Mouse (Mus musculus) stomach, postnatal 0 days (tissue): Measurements from ENCODE around the gene Kcnma1. TPM values are rescaled to one million over a fixed set of nuclear protein-coding genes. Genes with fewer than 3 reads are reported as not detected.

ENCODE experiments used
- ATAC-seq: fragments of 200-750 bp; cut with Nextera tagmentation; 2 replicates; pipeline ENCODE4 v1.8.0; 2017; ENCODE audit not compliant: low FRiP score, low TSS enrichment
- DNase-seq: peaks from one replicate; pipeline ENCODE4 v3.0.0-alpha.2; 2016; ENCODE audit warnings: low spot score
- H3K27ac ChIP-seq: fragments of 300-500 bp; sonication (generic); replicated peaks from 2 replicates; pipeline ENCODE4 v1.5.1; 2014; ENCODE audit warnings: mild to moderate bottlenecking, control low read depth
- H3K27me3 ChIP-seq: fragments of 300-500 bp; sonication (generic); 2 replicates; pipeline ENCODE4 v1.6.1; 2014; ENCODE audit warnings: low read length; ENCODE audit not compliant: control insufficient read depth, insufficient read depth
- H3K36me3 ChIP-seq: fragments of 300-500 bp; sonication (generic); 2 replicates; pipeline ENCODE4 v1.6.1; 2014; ENCODE audit warnings: low read length, mixed read lengths; ENCODE audit not compliant: control insufficient read depth, insufficient read depth
- H3K4me1 ChIP-seq: fragments of 300-500 bp; sonication (generic); replicated peaks from 2 replicates; pipeline ENCODE4 v1.6.1; 2014; ENCODE audit warnings: antibody characterized with exemption; ENCODE audit not compliant: control insufficient read depth, insufficient read depth
- H3K4me2 ChIP-seq: fragments of 300-500 bp; sonication (generic); replicated peaks from 2 replicates; pipeline ENCODE4 v1.6.1; 2014; ENCODE audit warnings: low read depth, mild to moderate bottlenecking, control low read depth, moderate library complexity
- H3K4me3 ChIP-seq: fragments of 300-500 bp; sonication (generic); 2 replicates; pipeline ENCODE4 v1.5.1; 2014; ENCODE audit warnings: low read depth, low read length, control low read depth
- H3K9ac ChIP-seq: fragments of 300-500 bp; sonication (generic); 2 replicates; pipeline ENCODE4 v1.6.1; 2014; ENCODE audit warnings: mild to moderate bottlenecking, low read length, control low read depth, mixed read lengths
- H3K9me3 ChIP-seq: fragments of 300-500 bp; sonication (generic); 2 replicates; pipeline ENCODE4 v1.6.1; 2016; ENCODE audit warnings: low read length; ENCODE audit not compliant: control insufficient read depth
- CTCF ChIP-seq: IDR thresholded peaks from 2 replicates; pipeline ENCODE4 v1.5.1; 2016; ENCODE audit warnings: antibody characterized with exemption, low read depth, mild to moderate bottlenecking, moderate library complexity
- EP300 ChIP-seq: optimal IDR thresholded peaks from 2 replicates; pipeline ENCODE3; 2016; ENCODE audit warnings: antibody characterized with exemption
- WGBS: fragments of 180-500 bp; shearing (Covaris S2); extraction: QIAGEN DNeasy Blood & Tissue Kit; methylation state at CpG from one replicate; pipeline ENCODE4 v1.1.7; 2014; 5-methylcytosine and 5-hydroxymethylcytosine counted together
- polyA plus RNA-seq: library from polyadenylated mRNA; unstranded; fragments of >200 nt; fragmentation: Nextera tagmentation; extraction: Ambion mirVana; gene quantifications from 2 replicates; pipeline ENCODE4 v1.2.1, GENCODE M21; 2015

Kcnma1 gene
- polyA plus RNA-seq, 1 experiment from 2014 or later = 13.3 TPM

DNA sequence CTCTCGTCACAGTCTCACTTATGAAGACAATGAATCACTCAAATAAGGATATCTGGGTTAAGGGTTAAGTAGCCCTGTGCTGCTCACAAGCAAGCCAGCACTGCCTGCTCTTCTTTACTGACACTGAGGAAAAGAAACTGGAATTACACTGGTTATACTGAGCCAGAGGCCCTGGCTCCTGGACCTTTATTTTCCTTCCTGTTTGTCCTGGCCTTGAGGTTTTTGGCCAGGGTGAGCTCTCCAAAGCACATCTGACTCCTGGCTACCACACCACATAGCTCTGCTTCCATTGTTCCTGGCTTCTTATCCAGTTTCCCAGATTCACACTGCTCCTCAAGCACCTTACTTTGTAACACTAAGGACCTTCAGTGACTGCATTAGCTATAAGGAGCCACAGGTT, 242.5 kb downstream of the Kcnma1 start:
- ATAC-seq (no peak), DNase-seq (no peak)
- Histone ChIP-seq H3K4me2 (no peak overlapping the region), H3K9ac (no peak overlapping the region), H3K4me1 (no peaks in the 10 kb centered on the region; the same call in 1 of the 2 replicates), H3K27ac (no peak overlapping the region), H3K27me3 (no peaks in the 10 kb centered on the region), H3K4me3 (no peak overlapping the region), H3K36me3 (no peaks in the 10 kb centered on the region), H3K9me3 (no peaks in the 10 kb centered on the region)
- no peak for TF ChIP-seq CTCF
- TF ChIP-seq EP300 = no peak
- WGBS = 52% methylated on average over 1 of the region's 1 CpGs

DNA sequence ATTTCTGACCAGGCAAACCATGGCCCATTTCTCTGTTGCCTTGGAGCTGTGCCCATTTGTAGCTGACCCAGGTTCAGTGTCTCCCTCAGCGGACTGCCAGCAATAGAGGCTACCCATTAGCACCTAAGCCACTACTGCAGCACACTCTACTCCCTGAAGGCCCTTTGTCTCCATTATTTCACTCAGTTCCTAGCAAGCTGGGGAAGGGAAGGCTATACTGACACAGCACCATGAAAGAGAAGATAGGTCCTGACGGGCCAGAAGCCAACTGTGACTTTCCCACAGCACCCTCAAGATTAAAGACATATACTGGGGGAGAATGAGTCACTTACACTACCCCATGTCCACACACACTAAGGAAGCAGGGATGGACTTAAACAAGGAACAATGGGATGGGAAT, 251.8 kb downstream of the Kcnma1 start:
- no peaks in the 10 kb centered on the region for H3K9me3 ChIP-seq
- ATAC-seq (no peak), DNase-seq (no peak)
- no peak overlapping the region for H3K4me2 ChIP-seq
- no peak overlapping the region for H3K27ac ChIP-seq
- H3K4me3 ChIP-seq = no peak overlapping the region
- WGBS = 85% methylated on average over 2 of the region's 2 CpGs
- H3K4me1 ChIP-seq = no peaks in the 10 kb centered on the region
- H3K36me3 ChIP-seq = no peaks in the 10 kb centered on the region
- no peak for TF ChIP-seq CTCF
- no peak for TF ChIP-seq EP300
- H3K9ac ChIP-seq = no peak overlapping the region
- no peaks in the 10 kb centered on the region for H3K27me3 ChIP-seq

DNA sequence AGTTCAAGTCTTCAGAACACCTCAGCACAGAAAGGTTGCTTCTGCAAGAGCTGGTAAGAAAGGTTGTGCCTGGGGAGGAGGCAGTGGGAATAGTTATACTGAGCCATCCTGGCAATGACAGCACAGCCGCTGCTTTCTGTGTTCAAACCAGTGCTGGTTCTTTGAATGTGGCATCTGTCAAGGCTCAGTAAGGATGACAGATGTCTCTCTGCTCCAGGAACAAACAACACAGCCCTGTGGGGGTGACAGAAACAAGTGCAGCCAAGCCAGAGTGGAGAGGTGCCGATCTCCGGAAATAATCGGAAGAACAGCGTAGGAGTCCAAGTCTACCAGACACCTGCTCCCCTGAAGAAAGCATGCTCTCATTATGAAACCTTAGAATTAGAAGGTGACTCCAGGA, 254.7 kb downstream of the Kcnma1 start:
- Histone ChIP-seq H3K9me3 (no peaks in the 10 kb centered on the region), H3K27me3 (no peaks in the 10 kb centered on the region), H3K4me2 (no peak overlapping the region), H3K4me1 (no peaks in the 10 kb centered on the region), H3K4me3 (no peak overlapping the region), H3K36me3 (no peaks in the 10 kb centered on the region), H3K27ac (no peak overlapping the region), H3K9ac (no peak overlapping the region)
- WGBS = 83% methylated on average over 5 of the region's 5 CpGs
- no peak for TF ChIP-seq CTCF
- TF ChIP-seq EP300 = no peak
- ATAC-seq (no peak), DNase-seq (no peak)

DNA sequence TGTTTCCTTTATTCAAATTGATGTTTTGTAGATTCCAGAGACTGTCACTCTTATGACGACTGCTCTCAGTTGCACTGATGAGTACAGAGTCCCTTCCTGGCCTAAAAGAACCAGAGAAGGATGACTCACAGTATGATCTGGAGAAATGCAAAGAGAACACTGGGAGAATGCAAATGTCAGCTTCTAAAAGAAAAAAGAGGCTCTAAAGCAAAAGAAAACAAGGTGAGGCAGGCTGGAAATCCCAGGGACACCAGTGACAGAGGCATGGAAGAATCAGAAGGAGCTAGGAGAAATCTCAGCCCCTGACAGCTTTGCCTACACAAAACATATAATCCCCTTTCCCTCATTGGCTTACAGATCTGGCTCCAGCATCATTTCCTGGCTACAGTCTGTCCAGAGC, 255.9 kb downstream of the Kcnma1 start:
- no peak overlapping the region for H3K9ac ChIP-seq
- DNase-seq (no peak), ATAC-seq (no peak)
- no peaks in the 10 kb centered on the region for H3K27me3 ChIP-seq
- H3K4me1 ChIP-seq = no peaks in the 10 kb centered on the region
- TF ChIP-seq EP300 = no peak
- no peak for TF ChIP-seq CTCF
- 53% methylated on average over 1 of the region's 1 CpGs for WGBS
- no peak overlapping the region for H3K27ac ChIP-seq
- H3K4me2 ChIP-seq = no peak overlapping the region
- no peaks in the 10 kb centered on the region for H3K9me3 ChIP-seq
- no peak overlapping the region for H3K4me3 ChIP-seq
- H3K36me3 ChIP-seq = no peaks in the 10 kb centered on the region

DNA sequence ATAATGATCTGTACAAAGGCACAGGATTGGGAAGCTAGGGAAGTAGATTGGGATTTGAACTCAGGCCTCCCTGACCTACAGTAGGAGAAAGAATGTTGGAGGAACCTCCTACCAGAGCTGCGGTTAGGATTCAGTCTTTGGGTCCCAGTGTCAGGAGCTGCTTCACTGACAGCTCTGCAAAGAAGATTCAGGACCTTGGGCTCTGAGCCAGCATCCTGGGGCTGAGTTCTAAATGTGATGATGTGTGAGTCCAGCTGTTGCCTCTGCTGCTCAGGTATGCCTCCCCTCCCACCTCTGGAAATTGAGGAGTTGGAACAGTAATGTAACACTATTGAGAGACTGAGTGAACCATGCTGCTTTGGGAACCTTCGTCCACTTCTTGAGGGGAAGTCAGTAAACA, 266.3 kb downstream of the Kcnma1 start:
- no peak overlapping the region for H3K9ac ChIP-seq
- H3K4me1 ChIP-seq = no peaks in the 10 kb centered on the region
- no peak overlapping the region for H3K27ac ChIP-seq
- no peak overlapping the region for H3K4me3 ChIP-seq
- H3K36me3 ChIP-seq = no peaks in the 10 kb centered on the region
- TF ChIP-seq EP300 = no peak
- TF ChIP-seq CTCF = no peak
- WGBS = 72% methylated on average over 2 of the region's 2 CpGs
- no peaks in the 10 kb centered on the region for H3K27me3 ChIP-seq
- DNase-seq (no peak), ATAC-seq (no peak)
- no peak overlapping the region for H3K4me2 ChIP-seq
- no peaks in the 10 kb centered on the region for H3K9me3 ChIP-seq

DNA sequence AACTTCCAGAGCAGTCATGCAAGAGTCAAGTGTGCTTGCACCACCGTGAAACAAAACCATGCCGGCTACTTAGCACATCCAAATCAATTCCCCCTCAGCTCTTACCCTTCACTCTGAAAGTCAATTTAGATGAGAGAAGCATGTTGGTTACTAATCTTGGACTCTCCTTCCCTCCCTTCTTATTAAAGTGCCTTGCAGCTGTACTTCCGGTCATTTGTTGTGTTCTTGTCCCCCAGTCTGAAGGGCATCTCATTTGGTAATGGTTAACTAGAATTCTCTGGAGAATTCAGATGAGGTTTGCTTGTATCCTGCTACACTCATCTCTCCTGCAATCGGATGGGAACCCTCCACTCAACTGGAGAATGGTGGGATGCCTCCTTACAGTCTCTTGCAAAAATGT, 267.3 kb downstream of the Kcnma1 start:
- DNase-seq (no peak), ATAC-seq (no peak)
- Histone ChIP-seq H3K4me3 (no peak overlapping the region), H3K4me2 (no peak overlapping the region), H3K9ac (no peak overlapping the region), H3K36me3 (no peaks in the 10 kb centered on the region), H3K4me1 (no peaks in the 10 kb centered on the region), H3K27ac (no peak overlapping the region), H3K27me3 (no peaks in the 10 kb centered on the region), H3K9me3 (no peaks in the 10 kb centered on the region)
- 82% methylated on average over 4 of the region's 4 CpGs for WGBS
- TF ChIP-seq EP300 = no peak
- TF ChIP-seq CTCF = no peak
